Mouse (Mus musculus) MEL (cell line): Measurements from ENCODE around the gene Wdr19. TPM values are rescaled to one million over a fixed set of nuclear protein-coding genes. Genes with fewer than 3 reads are reported as not detected.

ENCODE experiments used
- DNase-seq: peaks from one replicate; pipeline ENCODE4 v3.0.0; 2011; ENCODE audit warnings: low read depth, low spot score
- H3K27ac ChIP-seq: 2 replicates; pipeline ENCODE4 v1.5.1; 2012; ENCODE audit warnings: low read depth, mild to moderate bottlenecking, control low read depth, low read length, moderate library complexity; ENCODE audit not compliant: control insufficient read depth
- H3K27me3 ChIP-seq, 2 experiments: fragments of 150-350 bp in 1 of 2; sonication (generic) in 1 of 2; 2 replicates each; pipeline ENCODE4 v1.6.1; 2012; ENCODE audit warnings: low read length in 2 of 2, mild to moderate bottlenecking in 2 of 2, improper control_type of control experiment in 1 of 2, moderate library complexity in 1 of 2; ENCODE audit not compliant: insufficient read depth in 2 of 2, control insufficient read depth in 1 of 2
- H3K36me3 ChIP-seq, 2 experiments: 2 replicates each; pipeline ENCODE4 v1.6.1; 2012 to 2014; ENCODE audit warnings: low read length in 2 of 2, improper control_type of control experiment in 1 of 2, inconsistent platforms in 1 of 2, mild to moderate bottlenecking in 1 of 2; ENCODE audit not compliant: insufficient read depth in 2 of 2, control insufficient read depth in 1 of 2
- H3K4me1 ChIP-seq, 2 experiments: fragments of 150-350 bp in 1 of 2; sonication (generic) in 1 of 2; 2 replicates each; pipeline ENCODE4 v1.6.1; 2012; ENCODE audit warnings: low read length in 2 of 2, improper control_type of control experiment in 1 of 2, mild to moderate bottlenecking in 1 of 2; ENCODE audit not compliant: insufficient read depth in 2 of 2, control insufficient read depth in 1 of 2
- H3K4me3 ChIP-seq, 2 experiments: fragments of 150-350 bp in 1 of 2; sonication (generic) in 1 of 2; 2 replicates each; pipeline ENCODE4 v1.5.1; 2012; ENCODE audit warnings: low read depth in 2 of 2, low read length in 2 of 2, mild to moderate bottlenecking in 2 of 2, moderate library complexity in 2 of 2, control low read depth in 1 of 2, improper control_type of control experiment in 1 of 2; ENCODE audit not compliant: control insufficient read depth in 1 of 2, insufficient read depth in 1 of 2
- H3K79me2 ChIP-seq: 2 replicates; pipeline ENCODE4 v1.6.1; 2012; ENCODE audit warnings: mild to moderate bottlenecking, low read length, moderate library complexity; ENCODE audit not compliant: control insufficient read depth, poor library complexity, insufficient read depth
- H3K9ac ChIP-seq: 2 replicates; pipeline ENCODE4 v1.6.1; 2012; ENCODE audit warnings: low read depth, mild to moderate bottlenecking, control low read depth, low read length, moderate library complexity; ENCODE audit not compliant: control insufficient read depth, poor library complexity, severe bottlenecking
- H3K9me3 ChIP-seq: fragments of 150-350 bp; sonication (generic); replicated peaks from 2 replicates; pipeline ENCODE4 v1.6.1; 2012; ENCODE audit warnings: mild to moderate bottlenecking, low read length, improper control_type of control experiment, moderate library complexity; ENCODE audit not compliant: insufficient read depth
- BHLHE40 ChIP-seq: IDR thresholded peaks from 2 replicates; pipeline ENCODE4 v1.6.1; 2012; ENCODE audit warnings: low read depth, mild to moderate bottlenecking, inconsistent platforms, low read length, improper control_type of control experiment, borderline replicate concordance
- CTCF ChIP-seq, 3 experiments: IDR thresholded peaks in 2 of 3; conservative IDR thresholded peaks in 1 of 3; 2 replicates each; pipeline ENCODE4 v1.5.1; 2011 to 2012; ENCODE audit warnings: low read length in 3 of 3, low read depth in 2 of 3, mild to moderate bottlenecking in 2 of 3, improper control_type of control experiment in 1 of 3, inconsistent platforms in 1 of 3, mixed read lengths in 1 of 3, moderate library complexity in 1 of 3; ENCODE audit not compliant: control insufficient read depth in 1 of 3, insufficient read depth in 1 of 3, poor library complexity in 1 of 3, severe bottlenecking in 1 of 3
- E2F4 ChIP-seq: IDR thresholded peaks from 2 replicates; pipeline ENCODE4 v1.6.1; 2011; ENCODE audit warnings: low read depth, low read length, improper control_type of control experiment, borderline replicate concordance
- ETS1 ChIP-seq: IDR thresholded peaks from 2 replicates; pipeline ENCODE4 v1.6.1; 2012; ENCODE audit warnings: low read depth, mild to moderate bottlenecking, inconsistent platforms, low read length, improper control_type of control experiment, moderate library complexity
- GATA1 ChIP-seq: IDR thresholded peaks from 2 replicates; pipeline ENCODE4 v1.6.1; 2011; ENCODE audit warnings: low read depth, low read length, improper control_type of control experiment
- JUND ChIP-seq: IDR thresholded peaks from 2 replicates; pipeline ENCODE4 v1.6.1; 2011; ENCODE audit warnings: low read depth, mild to moderate bottlenecking, improper control_type of control experiment, low read length
- KAT2A ChIP-seq: conservative IDR thresholded peaks from 2 replicates; pipeline ENCODE4 v1.6.1; 2012; ENCODE audit warnings: low read depth, low read length, improper control_type of control experiment, inconsistent platforms
- MAX ChIP-seq: IDR thresholded peaks from 2 replicates; pipeline ENCODE4 v1.6.1; 2011; ENCODE audit warnings: low read length, improper control_type of control experiment
- MEF2A ChIP-seq: IDR thresholded peaks from 2 replicates; pipeline ENCODE4 v1.6.1; 2014; ENCODE audit warnings: low read depth, mild to moderate bottlenecking, inconsistent platforms, low read length, improper control_type of control experiment; ENCODE audit not compliant: poor library complexity, insufficient replicate concordance, severe bottlenecking; ENCODE audit errors: extremely low read depth
- MYB ChIP-seq: IDR thresholded peaks from 2 replicates; pipeline ENCODE4 v1.6.1; 2011; ENCODE audit warnings: mild to moderate bottlenecking, low read depth, low read length, improper control_type of control experiment
- MYC ChIP-seq: IDR thresholded peaks from 2 replicates; pipeline ENCODE4 v1.6.1; 2011; ENCODE audit warnings: low read depth, mild to moderate bottlenecking, low read length, improper control_type of control experiment, moderate library complexity
- NELFE ChIP-seq: IDR thresholded peaks from 2 replicates; pipeline ENCODE4 v1.6.1; 2011; ENCODE audit warnings: low read depth, low read length, improper control_type of control experiment
- NRF1 ChIP-seq: IDR thresholded peaks from 2 replicates; pipeline ENCODE4 v1.6.1; 2014; ENCODE audit warnings: low read depth, mild to moderate bottlenecking, inconsistent platforms, low read length, improper control_type of control experiment, moderate library complexity; ENCODE audit not compliant: poor library complexity, insufficient read depth, severe bottlenecking
- POLR2AphosphoS2 ChIP-seq: IDR thresholded peaks from 2 replicates; pipeline ENCODE4 v1.6.1; 2011; ENCODE audit warnings: low read length, improper control_type of control experiment
- RCOR1 ChIP-seq: IDR thresholded peaks from 2 replicates; pipeline ENCODE4 v1.6.1; 2012; ENCODE audit warnings: low read depth, mild to moderate bottlenecking, inconsistent platforms, low read length, improper control_type of control experiment
- SMC3 ChIP-seq: IDR thresholded peaks from 2 replicates; pipeline ENCODE4 v1.6.1; 2011; ENCODE audit warnings: low read depth, low read length, improper control_type of control experiment
- TBP ChIP-seq: IDR thresholded peaks from 2 replicates; pipeline ENCODE4 v1.8.0; 2011; ENCODE audit warnings: low read depth, low read length, improper control_type of control experiment
- ZMIZ1 ChIP-seq: IDR thresholded peaks from 2 replicates; pipeline ENCODE4 v1.6.1; 2012; ENCODE audit warnings: low read depth, mild to moderate bottlenecking, inconsistent platforms, low read length, improper control_type of control experiment, moderate library complexity
- polyA plus RNA-seq, 2 experiments: library from polyadenylated mRNA; stranded (reverse) in 1 of 2; unstranded in 1 of 2; fragments of >175 nt in 1 of 2; fragments of >200 nt in 1 of 2; gene quantifications; 2 replicates each; pipeline versions ENCODE4 v1.2.1 to v1.2.4; 2012; ENCODE audit warnings: low replicate concordance in 2 of 2, low read depth in 1 of 2; ENCODE audit not compliant: insufficient read length in 2 of 2, insufficient read depth in 1 of 2, missing spikeins in 1 of 2
- total RNA-seq: library from RNA; depleted of rRNA; stranded (reverse); fragments of 300-350 nt; gene quantifications from 2 replicates; pipeline ENCODE4 v1.2.3, GENCODE M21; 2012

Gene Wdr19
- total and polyA plus RNA-seq, 3 experiments, result 0.27 to 0.81 TPM; not detected in 1

DNA sequence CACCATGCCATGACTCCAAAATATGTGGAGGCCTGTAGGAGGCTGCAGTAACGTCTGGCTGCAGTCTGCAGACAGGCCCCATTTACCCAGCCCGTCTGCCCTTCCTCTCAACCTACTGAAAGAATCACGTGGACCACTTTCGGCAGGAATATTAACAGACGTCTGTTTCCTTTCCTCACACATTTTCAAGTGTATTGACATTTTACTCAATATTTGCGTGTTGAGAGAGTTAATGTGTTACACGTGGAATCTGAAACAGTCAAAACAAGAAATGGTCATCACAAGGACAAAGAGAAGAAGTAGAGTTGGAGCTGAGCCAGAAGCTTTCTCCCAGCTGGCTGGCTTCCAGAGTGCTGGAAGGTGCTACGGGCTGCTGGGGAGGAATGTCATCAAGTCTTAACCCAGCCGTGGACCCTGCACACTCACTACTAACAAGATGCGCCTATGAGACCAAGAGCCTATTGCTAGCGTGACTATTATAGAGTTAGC lies 22.4 kb upstream of the Wdr19 start:
- Histone ChIP-seq H3K9ac (no peak overlapping the region), H3K79me2 (no peaks in the 10 kb centered on the region), H3K27ac (no peak overlapping the region), H3K4me3 (no peak overlapping the region), H3K27me3 (no peaks in the 10 kb centered on the region; a peak in 2 of 4 replicates), H3K36me3 (no peaks in the 10 kb centered on the region), H3K9me3 (no peaks in the 10 kb centered on the region), H3K4me1 (no peaks in the 10 kb centered on the region)
- no peak for DNase-seq
- TF ChIP-seq MYC (no peak), MEF2A (no peak), BHLHE40 (no peak)

DNA sequence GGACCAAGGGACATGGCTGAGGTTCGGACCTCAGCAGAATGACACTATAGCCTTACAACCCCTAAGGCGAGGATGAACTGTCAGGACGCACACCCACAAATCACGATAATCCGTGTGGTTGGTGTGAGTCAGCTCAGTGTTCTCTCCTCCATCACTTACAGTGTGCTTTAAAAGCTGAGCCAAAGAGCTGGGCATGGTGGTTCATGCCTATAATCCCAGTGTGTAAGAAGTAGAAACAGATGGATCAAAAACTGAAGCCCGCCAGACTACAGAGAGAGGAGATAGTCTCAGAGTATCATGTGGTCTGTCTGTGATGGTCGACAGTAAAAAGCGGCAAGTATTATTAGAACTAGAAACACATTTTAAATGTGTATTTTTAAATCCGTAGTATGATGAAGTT lies 21.0 kb upstream of the Wdr19 start:
- Histone ChIP-seq H3K36me3 (no peaks in the 10 kb centered on the region), H3K79me2 (no peaks in the 10 kb centered on the region), H3K9me3 (no peaks in the 10 kb centered on the region), H3K4me1 (no peaks in the 10 kb centered on the region), H3K4me3 (no peak overlapping the region), H3K27me3 (no peaks in the 10 kb centered on the region; a peak in 2 of 4 replicates), H3K9ac (no peak overlapping the region), H3K27ac (no peak overlapping the region)
- no peak for DNase-seq
- no peak for TF ChIP-seq CTCF (IDR thresholded peaks at IDR 0.05 in 2 of 3, conservative IDR thresholded peaks at IDR 0.05 in 1 of 3; ENCODE audit: control insufficient read depth in 1 of 3, insufficient read depth in 1 of 3, low read depth in 2 of 3, low read length in 3 of 3, poor library complexity in 1 of 3, severe bottlenecking in 1 of 3)
- no peak for TF ChIP-seq POLR2AphosphoS2

- no peaks in the 10 kb centered on the region for H3K79me2 ChIP-seq
- no peak for TF ChIP-seq GATA1
- TF ChIP-seq NRF1, result no peak
- no peak for TF ChIP-seq MYB
- TF ChIP-seq RCOR1, result no peak
- TF ChIP-seq KAT2A, result no peak
- TF ChIP-seq ZMIZ1, result no peak
- TF ChIP-seq MAX, result no peak
- no peak for TF ChIP-seq BHLHE40
- TF ChIP-seq E2F4, result no peak
- no peak for TF ChIP-seq TBP
- TF ChIP-seq SMC3, result no peak
- TF ChIP-seq NELFE, result no peak
- TF ChIP-seq ETS1, result no peak
- TF ChIP-seq MYC, result no peak
- TF ChIP-seq JUND, result no peak
- no peaks in the 10 kb centered on the region; a peak in 2 of 4 replicates for H3K27me3 ChIP-seq
- no peak overlapping the region for H3K27ac ChIP-seq
- H3K4me3 ChIP-seq, result no peak overlapping the region
- DNase-seq, result no peak
- H3K36me3 ChIP-seq, result no peaks in the 10 kb centered on the region
- no peaks in the 10 kb centered on the region for H3K4me1 ChIP-seq
- H3K9ac ChIP-seq, result no peak overlapping the region
- H3K9me3 ChIP-seq, result no peaks in the 10 kb centered on the region
Observed at GRCm38 (mm10) chr5:65181160-65181793, 18.2 kb upstream of the Wdr19 start.
